ENCODE assay signal across 18 mouse cellular contexts in the genomic region with DNA sequence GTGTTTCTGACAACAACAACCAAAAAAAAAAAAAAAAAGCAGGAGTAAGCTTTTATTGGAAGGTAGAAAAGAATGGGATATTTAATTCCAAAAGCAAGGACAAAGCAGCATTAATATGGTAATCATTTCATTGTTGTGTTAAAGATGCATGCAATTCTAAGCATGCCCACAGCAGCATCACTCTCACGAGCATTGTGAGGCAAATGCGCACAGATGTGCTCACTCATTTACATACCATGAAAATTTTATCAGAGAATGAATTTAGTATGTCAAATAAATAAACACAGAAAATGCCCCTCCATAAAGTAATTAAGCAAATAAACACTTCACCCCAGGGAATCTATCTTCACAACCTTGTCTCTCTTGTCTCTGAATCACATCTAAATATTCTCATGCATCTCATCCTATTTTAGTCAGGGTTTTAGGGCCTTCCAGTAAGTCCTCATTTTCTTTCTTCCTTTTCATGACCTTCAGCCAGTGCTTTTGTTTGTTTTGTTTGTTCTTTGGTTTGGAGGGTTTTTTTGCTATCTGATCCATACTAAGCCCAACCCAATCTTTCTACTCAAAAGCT.
DNase-seq lines count a peak whose midpoint lies in the region; ATAC-seq and TF ChIP-seq lines count a peak whose summit lies in the region.
"Had no signal": no experiment of that assay in that cellular context is flagged by ENCODE, and none has a peak within 500 bp of the region (broad histone marks: within the 10 kb centered on the region; RNA-seq: fewer than 3 reads in every experiment).

No protein-coding gene starts in this region.

- peak; percentile 65; the same call in 1 of the 2 replicates for ATAC-seq in forebrain, embryonic 12.5 days (ENCODE audit: low FRiP score)
- no peak for ATAC-seq in forebrain, embryonic 11.5 days (replicated peaks; ENCODE audit: low FRiP score)
- peak; percentile 74 for ATAC-seq in hindbrain, embryonic 15.5 days (ENCODE audit: low FRiP score, low read depth)
- ATAC-seq in midbrain, postnatal 0 days (ENCODE audit: low FRiP score): 0 out of 2 replicates have a peak, but pooled peaks have one; percentile 60
- ATAC-seq in lung, postnatal 0 days: no peak
- ATAC-seq: Patski had no signal

- TF ChIP-seq EP300 in lung, postnatal 0 days (IDR thresholded peaks at IDR 0.05): no peak

- no peak for DNase-seq in forebrain, embryonic 11.5 days (ENCODE audit: low spot score)
- DNase-seq in ZHBTc4 (ENCODE audit: low read depth, low spot score): peak; percentile 76
- DNase-seq in midbrain, postnatal 0 days (ENCODE audit: low spot score): peak; percentile 21
- DNase-seq in lung, postnatal 0 days (ENCODE audit: low spot score): no peak
- DNase-seq in layer of hippocampus, postnatal 10 days (ENCODE audit: low spot score in 2 of 2): no peak
- no peak for DNase-seq in right cerebral cortex, postnatal 4 days
- DNase-seq: adrenal gland, adult 2 months; cerebellum, adult 8-10 months; kidney, adult 8-10 months; kidney, postnatal 4 days; lung, postnatal 14 days; thymus, postnatal 4 days had no signal

- H3K36me3 ChIP-seq in forebrain, embryonic 12.5 days (replicated peaks): no peaks in the 10 kb centered on the region
- no peaks in the 10 kb centered on the region for H3K36me3 ChIP-seq in forebrain, embryonic 11.5 days (ENCODE audit: control insufficient read depth, insufficient read depth, low read length)
- no peaks in the 10 kb centered on the region for H3K36me3 ChIP-seq in hindbrain, embryonic 15.5 days
- H3K36me3 ChIP-seq in midbrain, postnatal 0 days (ENCODE audit: insufficient read depth, low read length): no peaks in the 10 kb centered on the region
- no peaks in the 10 kb centered on the region for H3K36me3 ChIP-seq in lung, postnatal 0 days (ENCODE audit: insufficient read depth, low read length)
- H3K36me3 ChIP-seq: liver, embryonic 15.5 days had no signal

- WGBS in forebrain, embryonic 12.5 days: 32% methylated on average over 2 of the region's 2 CpGs
- 43% methylated on average over 2 of the region's 2 CpGs for WGBS in forebrain, embryonic 11.5 days
- 22% methylated on average over 2 of the region's 2 CpGs for WGBS in hindbrain, embryonic 15.5 days
- WGBS in midbrain, postnatal 0 days: 23% methylated on average over 2 of the region's 2 CpGs
- WGBS in lung, postnatal 0 days: 78% methylated on average over 2 of the region's 2 CpGs

- H3K9me3 ChIP-seq in forebrain, embryonic 12.5 days: no peaks in the 10 kb centered on the region
- H3K9me3 ChIP-seq in forebrain, embryonic 11.5 days (ENCODE audit: control insufficient read depth, low read length): no peaks in the 10 kb centered on the region
- no peaks in the 10 kb centered on the region for H3K9me3 ChIP-seq in hindbrain, embryonic 15.5 days
- no peaks in the 10 kb centered on the region for H3K9me3 ChIP-seq in midbrain, postnatal 0 days (ENCODE audit: low read length)
- H3K9me3 ChIP-seq in lung, postnatal 0 days (ENCODE audit: low read length): no peaks in the 10 kb centered on the region
- H3K9me3 ChIP-seq: limb, embryonic 13.5 days; liver, embryonic 15.5 days had no signal

- H3K4me1 ChIP-seq in forebrain, embryonic 12.5 days: peaks cover 5% of the 10 kb centered on the region; the same call in 1 of the 2 replicates
- H3K4me1 ChIP-seq in forebrain, embryonic 11.5 days (replicated peaks; ENCODE audit: control insufficient read depth, insufficient read depth, low read length): no peaks in the 10 kb centered on the region
- H3K4me1 ChIP-seq in hindbrain, embryonic 15.5 days (replicated peaks): no peaks in the 10 kb centered on the region
- no peaks in the 10 kb centered on the region for H3K4me1 ChIP-seq in midbrain, postnatal 0 days (ENCODE audit: insufficient read depth, low read length)
- no peaks in the 10 kb centered on the region for H3K4me1 ChIP-seq in lung, postnatal 0 days (ENCODE audit: insufficient read depth, low read depth, low read length)
- H3K4me1 ChIP-seq: limb, embryonic 13.5 days; liver, embryonic 15.5 days had no signal

- no peak overlapping the region for H3K4me2 ChIP-seq in forebrain, embryonic 12.5 days
- no peak overlapping the region for H3K4me2 ChIP-seq in forebrain, embryonic 11.5 days (ENCODE audit: low read depth, low read length, severe bottlenecking)
- H3K4me2 ChIP-seq in hindbrain, embryonic 15.5 days: no peak overlapping the region
- H3K4me2 ChIP-seq in midbrain, postnatal 0 days (ENCODE audit: low read depth, low read length, poor library complexity, severe bottlenecking): no peak overlapping the region
- H3K4me2 ChIP-seq in lung, postnatal 0 days (replicated peaks; ENCODE audit: low read depth, low read length): no peak overlapping the region
- H3K4me2 ChIP-seq: limb, embryonic 13.5 days; liver, embryonic 15.5 days had no signal

- no peaks in the 10 kb centered on the region for H3K27me3 ChIP-seq in forebrain, embryonic 12.5 days
- no peaks in the 10 kb centered on the region for H3K27me3 ChIP-seq in forebrain, embryonic 11.5 days (ENCODE audit: control insufficient read depth, insufficient read depth, low read length)
- no peaks in the 10 kb centered on the region for H3K27me3 ChIP-seq in hindbrain, embryonic 15.5 days
- H3K27me3 ChIP-seq in midbrain, postnatal 0 days (ENCODE audit: insufficient read depth, low read length): no peaks in the 10 kb centered on the region
- no peaks in the 10 kb centered on the region for H3K27me3 ChIP-seq in lung, postnatal 0 days (replicated peaks; ENCODE audit: insufficient read depth, low read length)
- H3K27me3 ChIP-seq: CH12.LX; limb, embryonic 13.5 days; liver, embryonic 15.5 days had no signal

- no peak overlapping the region for H3K9ac ChIP-seq in forebrain, embryonic 12.5 days
- no peak overlapping the region for H3K9ac ChIP-seq in forebrain, embryonic 11.5 days (ENCODE audit: low read length)
- H3K9ac ChIP-seq in hindbrain, embryonic 15.5 days: no peak overlapping the region
- H3K9ac ChIP-seq in midbrain, postnatal 0 days (replicated peaks; ENCODE audit: low read length, poor library complexity, severe bottlenecking): no peak overlapping the region
- no peak overlapping the region for H3K9ac ChIP-seq in lung, postnatal 0 days (replicated peaks; ENCODE audit: low read depth)
- H3K9ac ChIP-seq: limb, embryonic 13.5 days; liver, embryonic 15.5 days had no signal

- H3K4me3 ChIP-seq in forebrain, embryonic 12.5 days (replicated peaks): no peak overlapping the region
- no peak overlapping the region for H3K4me3 ChIP-seq in forebrain, embryonic 11.5 days (ENCODE audit: low read depth, low read length)
- H3K4me3 ChIP-seq in hindbrain, embryonic 15.5 days: no peak overlapping the region
- no peak overlapping the region for H3K4me3 ChIP-seq in midbrain, postnatal 0 days (ENCODE audit: low read depth, low read length)
- no peak overlapping the region for H3K4me3 ChIP-seq in lung, postnatal 0 days (ENCODE audit: low read depth, low read length)
- H3K4me3 ChIP-seq: limb, embryonic 13.5 days; liver, embryonic 15.5 days had no signal

- H3K27ac ChIP-seq in forebrain, embryonic 12.5 days: no peak overlapping the region
- no peak overlapping the region for H3K27ac ChIP-seq in forebrain, embryonic 11.5 days (ENCODE audit: low read depth, low read length)
- no peak overlapping the region for H3K27ac ChIP-seq in hindbrain, embryonic 15.5 days (replicated peaks)
- H3K27ac ChIP-seq in midbrain, postnatal 0 days (ENCODE audit: low read depth, low read length): no peak overlapping the region
- H3K27ac ChIP-seq in lung, postnatal 0 days (ENCODE audit: low read length): no peak overlapping the region
- H3K27ac ChIP-seq: limb, embryonic 13.5 days; liver, embryonic 15.5 days had no signal

- TF ChIP-seq CTCF in midbrain, postnatal 0 days (IDR thresholded peaks at IDR 0.05): peak; percentile 15; the same call in 1 of the 2 replicates
- TF ChIP-seq CTCF in lung, postnatal 0 days (IDR thresholded peaks at IDR 0.05): no peak

Comparison
In these comparisons a context has a peak if more than half of its experiments do, and no peak if none do; other contexts are left out.
1. ATAC-seq: peak in forebrain, embryonic 12.5 days (single experiment), hindbrain, embryonic 15.5 days (single experiment) and midbrain, postnatal 0 days (single experiment); none in forebrain, embryonic 11.5 days (single experiment) and lung, postnatal 0 days (single experiment).
2. DNase-seq: peak in ZHBTc4 (single experiment) and midbrain, postnatal 0 days (single experiment); none in forebrain, embryonic 11.5 days (single experiment), lung, postnatal 0 days (single experiment), layer of hippocampus, postnatal 10 days (0 of 2) and right cerebral cortex, postnatal 4 days (single experiment).